Mouse (Mus musculus): ENCODE measurements at regions not wholly inside any gene's neighbourhood (a gene's known extent, or its start where the extent isn't known, plus 50 kb on each side); places are given as distances from the start of the nearest gene placed in this dataset.

DNA sequence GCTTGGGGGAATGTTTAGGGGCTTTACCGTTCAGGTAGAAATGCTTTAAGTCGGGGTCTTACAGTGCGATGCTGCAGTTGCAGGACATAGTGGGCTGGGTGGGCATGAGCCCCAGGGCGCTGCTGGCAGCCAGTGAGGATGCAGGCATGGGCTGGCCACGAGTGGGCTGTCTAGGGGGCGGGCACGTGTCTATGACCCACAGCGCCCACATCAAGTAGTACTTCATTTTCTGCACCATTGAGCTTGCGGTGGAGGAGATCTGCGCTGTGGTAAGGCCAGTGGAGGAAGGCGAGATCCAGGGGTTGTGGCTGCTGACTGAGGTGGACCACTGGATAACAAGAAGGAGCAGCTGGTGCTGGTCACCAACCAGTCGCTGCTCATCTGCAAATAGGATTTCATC, 52.4 kb upstream of the Olfr291 start:
- Histone ChIP-seq H3K36me3 (ENCODE audit: control insufficient read depth, insufficient read depth, low read length) (no peaks in the 10 kb centered on the region), H3K4me3 (ENCODE audit: insufficient read depth, low read depth, low read length) (no peak overlapping the region), H3K9ac (ENCODE audit: low read depth, low read length) (no peak overlapping the region), H3K27ac (replicated peaks; ENCODE audit: insufficient read depth, low read depth, low read length) (no peak overlapping the region), H3K79me2 (ENCODE audit: control insufficient read depth, insufficient read depth, low read length) (no peaks in the 10 kb centered on the region), H3K27me3 (ENCODE audit: control insufficient read depth, insufficient read depth, low read length) (peaks cover 4% of the 10 kb centered on the region; the same call in 1 of the 2 replicates), H3K4me1 (ENCODE audit: control insufficient read depth, insufficient read depth, low read length) (no peaks in the 10 kb centered on the region)
- 30% methylated on average over 12 of the region's 12 CpGs for WGBS
- TF ChIP-seq POLR2A (IDR thresholded peaks at IDR 0.05; ENCODE audit: extremely low read depth, insufficient read depth, low read length) (no peak), CTCF (IDR thresholded peaks at IDR 0.05; ENCODE audit: low read depth, low read length) (no peak)
- no peak for DNase-seq (ENCODE audit: extremely low read depth, low read depth, low spot score)

DNA sequence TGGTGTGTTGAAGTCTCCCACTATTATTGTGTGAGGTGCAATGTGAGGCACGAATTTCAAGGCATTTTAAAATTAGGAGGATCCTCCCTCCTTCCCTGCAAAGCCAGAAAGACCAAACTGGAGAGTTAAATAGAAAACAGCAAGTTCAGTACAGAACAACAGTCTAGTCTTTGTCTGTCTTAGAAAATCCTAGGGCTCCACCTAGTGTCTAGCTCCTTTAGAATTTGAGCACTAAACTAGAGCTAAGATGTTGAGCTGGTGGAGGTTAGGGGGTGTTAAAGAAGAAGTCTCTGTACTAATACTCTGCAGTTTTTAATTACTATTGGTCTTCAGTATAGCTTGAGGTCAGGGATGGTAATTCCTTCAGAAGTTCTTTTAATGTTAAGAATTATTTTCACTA, 58.7 kb upstream of the Olfr291 start:
- H3K4me1 ChIP-seq (ENCODE audit: control insufficient read depth, insufficient read depth, low read length): no peaks in the 10 kb centered on the region
- no peaks in the 10 kb centered on the region for H3K79me2 ChIP-seq (ENCODE audit: control insufficient read depth, insufficient read depth, low read length)
- DNase-seq (ENCODE audit: extremely low read depth, low read depth, low spot score): peak; percentile 18
- WGBS: 16% methylated on average over 1 of the region's 1 CpGs
- H3K9ac ChIP-seq (ENCODE audit: low read depth, low read length): no peak overlapping the region
- H3K27me3 ChIP-seq (ENCODE audit: control insufficient read depth, insufficient read depth, low read length): no peaks in the 10 kb centered on the region
- no peak overlapping the region for H3K4me3 ChIP-seq (ENCODE audit: insufficient read depth, low read depth, low read length)
- no peak overlapping the region for H3K27ac ChIP-seq (replicated peaks; ENCODE audit: insufficient read depth, low read depth, low read length)
- TF ChIP-seq CTCF (IDR thresholded peaks at IDR 0.05; ENCODE audit: low read depth, low read length) (0 out of 2 replicates have a peak, but pooled peaks have one; percentile 13), POLR2A (IDR thresholded peaks at IDR 0.05; ENCODE audit: extremely low read depth, insufficient read depth, low read length) (no peak)
- no peaks in the 10 kb centered on the region for H3K36me3 ChIP-seq (ENCODE audit: control insufficient read depth, insufficient read depth, low read length)

DNA sequence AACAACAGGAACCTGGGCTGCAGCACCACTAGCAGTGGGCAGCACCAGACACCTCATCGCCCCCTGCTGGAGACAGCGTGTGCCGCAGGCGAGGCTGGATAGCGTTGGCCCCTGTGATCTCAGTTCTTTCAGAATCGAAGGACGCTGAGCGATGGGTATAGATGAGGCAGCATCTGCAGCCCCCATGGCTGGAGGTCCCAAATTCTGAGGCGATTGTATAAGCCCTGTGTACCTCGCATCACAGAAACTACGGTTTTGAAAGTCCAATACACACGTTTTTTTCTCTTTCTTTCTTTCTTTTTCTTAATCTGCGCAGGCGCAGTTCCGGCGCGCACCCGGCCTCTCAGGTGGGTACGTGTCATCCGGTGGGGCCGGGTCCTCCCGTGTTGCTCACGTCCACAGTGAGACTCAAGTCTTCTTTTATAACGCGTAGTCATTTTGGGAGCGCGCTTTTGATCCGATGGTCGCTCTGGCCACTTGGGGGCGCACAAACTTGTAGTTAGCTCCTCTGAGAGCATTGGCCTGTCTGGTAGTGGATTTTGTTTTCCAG, 74.0 kb upstream of the Olfr291 start:
- peak overlapping the region; percentile 31 for H3K9ac ChIP-seq (ENCODE audit: low read depth, low read length)
- peak; percentile 99 for TF ChIP-seq CTCF (IDR thresholded peaks at IDR 0.05; ENCODE audit: low read depth, low read length)
- TF ChIP-seq POLR2A (IDR thresholded peaks at IDR 0.05; ENCODE audit: extremely low read depth, insufficient read depth, low read length): no peak
- peak; percentile 66 for DNase-seq (ENCODE audit: extremely low read depth, low read depth, low spot score)
- H3K79me2 ChIP-seq (ENCODE audit: control insufficient read depth, insufficient read depth, low read length): no peaks in the 10 kb centered on the region
- no peaks in the 10 kb centered on the region for H3K4me1 ChIP-seq (ENCODE audit: control insufficient read depth, insufficient read depth, low read length)
- H3K27me3 ChIP-seq (ENCODE audit: control insufficient read depth, insufficient read depth, low read length): no peaks in the 10 kb centered on the region
- peak overlapping the region; percentile 74 for H3K4me3 ChIP-seq (ENCODE audit: insufficient read depth, low read depth, low read length)
- H3K27ac ChIP-seq (replicated peaks; ENCODE audit: insufficient read depth, low read depth, low read length): no peak overlapping the region
- WGBS: 1% methylated on average over 30 of the region's 30 CpGs
- H3K36me3 ChIP-seq (ENCODE audit: control insufficient read depth, insufficient read depth, low read length): no peaks in the 10 kb centered on the region

DNA sequence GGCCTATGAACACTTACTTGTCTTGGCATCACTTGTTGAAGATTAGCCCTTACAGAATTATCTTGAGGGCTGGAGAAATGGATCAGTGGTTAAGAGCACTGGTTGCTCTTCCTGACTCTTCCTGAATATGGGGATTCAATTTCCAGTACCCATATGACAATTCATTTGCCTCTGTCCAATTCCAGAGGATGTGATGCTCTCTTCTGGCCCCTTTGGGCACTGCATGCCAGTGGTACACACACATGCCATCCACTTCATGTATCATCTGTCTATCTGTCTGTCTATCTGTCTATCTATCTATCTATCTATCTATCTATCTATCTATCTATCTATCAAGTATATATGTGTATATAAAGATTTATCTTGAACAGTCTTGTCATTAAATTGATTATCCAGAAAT, 75.7 kb upstream of the Olfr291 start:
- Histone ChIP-seq H3K79me2 (ENCODE audit: control insufficient read depth, insufficient read depth, low read length) (no peaks in the 10 kb centered on the region), H3K4me1 (ENCODE audit: control insufficient read depth, insufficient read depth, low read length) (no peaks in the 10 kb centered on the region), H3K27me3 (ENCODE audit: control insufficient read depth, insufficient read depth, low read length) (no peaks in the 10 kb centered on the region), H3K27ac (replicated peaks; ENCODE audit: insufficient read depth, low read depth, low read length) (no peak overlapping the region), H3K36me3 (ENCODE audit: control insufficient read depth, insufficient read depth, low read length) (no peaks in the 10 kb centered on the region), H3K4me3 (ENCODE audit: insufficient read depth, low read depth, low read length) (no peak overlapping the region), H3K9ac (ENCODE audit: low read depth, low read length) (no peak overlapping the region)
- DNase-seq (ENCODE audit: extremely low read depth, low read depth, low spot score): no peak
- TF ChIP-seq POLR2A (IDR thresholded peaks at IDR 0.05; ENCODE audit: extremely low read depth, insufficient read depth, low read length): no peak
- 0 out of 2 replicates have a peak, but pooled peaks have one; percentile 7 for TF ChIP-seq CTCF (IDR thresholded peaks at IDR 0.05; ENCODE audit: low read depth, low read length)

DNA sequence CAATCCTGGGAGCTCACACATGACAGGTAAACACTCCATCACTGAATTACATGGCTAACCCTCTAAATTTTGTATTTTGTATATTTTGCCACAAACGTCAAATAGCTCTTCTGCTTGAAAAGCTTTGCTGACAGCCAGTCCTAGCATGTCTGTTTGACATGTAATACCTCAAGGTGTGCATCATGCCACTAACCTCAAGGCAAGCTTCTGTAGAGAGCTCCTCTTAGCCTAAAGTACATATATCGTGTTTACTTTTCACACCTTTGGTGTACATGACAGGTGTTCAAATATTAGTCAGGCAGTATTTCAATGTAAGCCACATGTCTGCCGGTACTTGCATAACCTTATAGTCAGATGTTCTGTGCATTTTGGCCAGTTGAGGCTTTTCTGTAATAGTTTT, 66.5 kb upstream of the Zfand6 start:
- H3K4me3 ChIP-seq (ENCODE audit: insufficient read depth, low read depth, low read length): no peak overlapping the region
- no peaks in the 10 kb centered on the region for H3K4me1 ChIP-seq (ENCODE audit: control insufficient read depth, insufficient read depth, low read length)
- WGBS: 58% methylated on average over 3 of the region's 3 CpGs
- H3K9ac ChIP-seq (ENCODE audit: low read depth, low read length): no peak overlapping the region
- no peak for DNase-seq (ENCODE audit: extremely low read depth, low read depth, low spot score)
- H3K27me3 ChIP-seq (ENCODE audit: control insufficient read depth, insufficient read depth, low read length): no peaks in the 10 kb centered on the region
- no peak overlapping the region for H3K27ac ChIP-seq (replicated peaks; ENCODE audit: insufficient read depth, low read depth, low read length)
- H3K79me2 ChIP-seq (ENCODE audit: control insufficient read depth, insufficient read depth, low read length): no peaks in the 10 kb centered on the region
- H3K36me3 ChIP-seq (ENCODE audit: control insufficient read depth, insufficient read depth, low read length): no peaks in the 10 kb centered on the region
- no peak for TF ChIP-seq POLR2A (IDR thresholded peaks at IDR 0.05; ENCODE audit: extremely low read depth, insufficient read depth, low read length)
- TF ChIP-seq CTCF (IDR thresholded peaks at IDR 0.05; ENCODE audit: low read depth, low read length): no peak

DNA sequence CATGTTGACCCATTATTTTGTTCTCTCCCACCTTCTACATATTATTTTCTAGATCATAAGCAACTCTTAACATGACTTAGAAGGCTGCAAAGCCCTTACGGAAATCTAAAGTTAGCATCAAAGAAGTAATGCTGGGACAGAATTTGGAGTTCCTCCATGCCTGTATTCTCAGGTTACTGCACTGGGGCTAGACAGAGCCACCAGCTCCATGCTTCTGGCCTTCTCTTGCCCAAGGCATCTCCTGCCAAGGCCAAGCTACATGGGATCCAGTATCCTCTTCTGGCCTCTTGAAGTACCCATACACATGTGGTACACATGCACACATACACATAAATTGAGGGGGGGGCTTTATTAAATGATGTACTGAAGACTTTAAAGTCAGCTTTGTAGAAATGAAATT, 63.6 kb upstream of the Zfand6 start:
- no peaks in the 10 kb centered on the region for H3K4me1 ChIP-seq (ENCODE audit: control insufficient read depth, insufficient read depth, low read length)
- no peak overlapping the region for H3K9ac ChIP-seq (ENCODE audit: low read depth, low read length)
- H3K27ac ChIP-seq (replicated peaks; ENCODE audit: insufficient read depth, low read depth, low read length): no peak overlapping the region
- DNase-seq (ENCODE audit: extremely low read depth, low read depth, low spot score): no peak
- no peak overlapping the region for H3K4me3 ChIP-seq (ENCODE audit: insufficient read depth, low read depth, low read length)
- no peaks in the 10 kb centered on the region for H3K36me3 ChIP-seq (ENCODE audit: control insufficient read depth, insufficient read depth, low read length)
- H3K79me2 ChIP-seq (ENCODE audit: control insufficient read depth, insufficient read depth, low read length): no peaks in the 10 kb centered on the region
- 94% methylated on average over 1 of the region's 1 CpGs for WGBS
- TF ChIP-seq CTCF (IDR thresholded peaks at IDR 0.05; ENCODE audit: low read depth, low read length) (no peak), POLR2A (IDR thresholded peaks at IDR 0.05; ENCODE audit: extremely low read depth, insufficient read depth, low read length) (no peak)
- no peaks in the 10 kb centered on the region for H3K27me3 ChIP-seq (ENCODE audit: control insufficient read depth, insufficient read depth, low read length)
